Mouse (Mus musculus) cerebellum, adult 9-11 months (tissue): ENCODE data around the gene Ifi208.
"Not testable (repeated sequence)": the region's sequence is repeated elsewhere in the genome, so short reads cannot be mapped to it uniquely, and the experiment has no call there.

ENCODE experiments used
- DNase-seq: peaks from one replicate; pipeline ENCODE4 v3.0.0; 2022

Ifi208 gene

GRCm38 (mm10) chr1:173673458-173674097 lies at the start of gene Ifi208:
Gene Ifi208 (plus strand): TSS chr1:173673675.
- DNase-seq, result not testable (repeated sequence)

- DNase-seq, result no peak
Measured at GRCm38 (mm10) chr1:173624052-173624451, 49.4 kb upstream of the Ifi208 start.

GRCm38 (mm10) chr1:173626686-173627085 lies 46.8 kb upstream of the Ifi208 start:
- no peak for DNase-seq

- not testable (repeated sequence) for DNase-seq
Measured at GRCm38 (mm10) chr1:173630622-173631021, 42.9 kb upstream of the Ifi208 start, which contains the start of gene Ifi209. Gene Ifi209 (plus strand): TSS chr1:173630917.

GRCm38 (mm10) chr1:173633969-173634645 lies 39.4 kb upstream of the Ifi208 start:
- no peak for DNase-seq

- DNase-seq, result no peak
Measured at GRCm38 (mm10) chr1:173645393-173645792, 28.1 kb upstream of the Ifi208 start.

- DNase-seq, result no peak
Measured at GRCm38 (mm10) chr1:173657973-173658372, 15.5 kb upstream of the Ifi208 start.

- not testable (repeated sequence) for DNase-seq
Measured at GRCm38 (mm10) chr1:173678605-173679004, 5.1 kb downstream of the Ifi208 start.

- DNase-seq, result no peak
Measured at GRCm38 (mm10) chr1:173694270-173694669, 20.8 kb downstream of the Ifi208 start.

GRCm38 (mm10) chr1:173733219-173733618 lies 59.7 kb downstream of the Ifi208 start:
- DNase-seq, result no peak

GRCm38 (mm10) chr1:173735015-173735414 lies 61.5 kb downstream of the Ifi208 start:
- not testable (repeated sequence) for DNase-seq

GRCm38 (mm10) chr1:173736986-173737385 lies 63.5 kb downstream of the Ifi208 start:
- DNase-seq, result no peak

GRCm38 (mm10) chr1:173740537-173740936 lies 67.1 kb downstream of the Ifi208 start:
- DNase-seq, result no peak

GRCm38 (mm10) chr1:173741656-173742055 lies 68.2 kb downstream of the Ifi208 start, which contains the start of gene Ifi207:
Gene Ifi207 (minus strand): TSS chr1:173741747.
- no peak for DNase-seq

GRCm38 (mm10) chr1:173742262-173742661 lies 68.8 kb downstream of the Ifi208 start:
- DNase-seq, result no peak
